Mouse (Mus musculus) liver, embryonic 16.5 days (tissue): ENCODE measurements at regions not wholly inside any gene's neighbourhood (a gene's known extent, or its start where the extent isn't known, plus 50 kb on each side); places are given as distances from the start of the nearest gene placed in this dataset.

ENCODE experiments used
- ATAC-seq: fragments of 200-750 bp; cut with Nextera tagmentation; 2 replicates; pipeline ENCODE4 v1.8.0; 2017; ENCODE audit warnings: low read depth, mild to moderate bottlenecking, moderate number of reproducible peaks, moderate library complexity
- H3K27ac ChIP-seq: fragments of 300-500 bp; sonication (generic); 2 replicates; pipeline ENCODE4 v1.5.1; 2014; ENCODE audit warnings: mild to moderate bottlenecking, low read length
- H3K27me3 ChIP-seq: fragments of 300-500 bp; sonication (generic); 2 replicates; pipeline ENCODE4 v1.6.1; 2014; ENCODE audit warnings: low read depth, low read length, mixed read lengths; ENCODE audit not compliant: control insufficient read depth, insufficient read depth
- H3K36me3 ChIP-seq: fragments of 300-500 bp; sonication (generic); 2 replicates; pipeline ENCODE4 v1.6.1; 2014; ENCODE audit warnings: mild to moderate bottlenecking; ENCODE audit not compliant: control insufficient read depth, insufficient read depth
- H3K4me1 ChIP-seq: fragments of 300-500 bp; sonication (generic); 2 replicates; pipeline ENCODE4 v1.6.1; 2014; ENCODE audit warnings: low read depth, low read length, mixed read lengths; ENCODE audit not compliant: control insufficient read depth
- H3K4me2 ChIP-seq: fragments of 300-500 bp; sonication (generic); 2 replicates; pipeline ENCODE4 v1.6.1; 2014; ENCODE audit warnings: low read depth, low read length, mixed read lengths
- H3K4me3 ChIP-seq: fragments of 300-500 bp; sonication (generic); 2 replicates; pipeline ENCODE4 v1.5.1; 2014; ENCODE audit warnings: low read depth, mild to moderate bottlenecking, low read length
- H3K9ac ChIP-seq: fragments of 300-500 bp; sonication (generic); 2 replicates; pipeline ENCODE4 v1.6.1; 2014; ENCODE audit warnings: low read depth, low read length
- H3K9me3 ChIP-seq: fragments of 300-500 bp; sonication (generic); replicated peaks from 2 replicates; pipeline ENCODE4 v1.6.1; 2016; ENCODE audit warnings: low read length; ENCODE audit not compliant: control insufficient read depth
- WGBS: fragments of 180-500 bp; shearing (Covaris S2); extraction: QIAGEN DNeasy Blood & Tissue Kit; methylation state at CpG from one replicate; pipeline ENCODE4 v1.1.7; 2014; ENCODE audit not compliant: insufficient replicate concordance; 5-methylcytosine and 5-hydroxymethylcytosine counted together

GRCm38 (mm10) chr12:12765055-12765454 lies 176.7 kb downstream of the Mycn start:
- H3K9me3 ChIP-seq = no peaks in the 10 kb centered on the region
- H3K4me2 ChIP-seq = no peak overlapping the region
- no peak overlapping the region for H3K4me3 ChIP-seq
- H3K27ac ChIP-seq = no peak overlapping the region
- ATAC-seq = no peak
- H3K4me1 ChIP-seq = no peaks in the 10 kb centered on the region
- no peaks in the 10 kb centered on the region for H3K27me3 ChIP-seq
- 51% methylated on average over 8 of the region's 8 CpGs for WGBS
- no peak overlapping the region for H3K9ac ChIP-seq
- no peaks in the 10 kb centered on the region for H3K36me3 ChIP-seq

GRCm38 (mm10) chr12:12764586-12764985 lies 177.1 kb downstream of the Mycn start:
- no peak for ATAC-seq
- H3K27me3 ChIP-seq = no peaks in the 10 kb centered on the region
- H3K4me2 ChIP-seq = no peak overlapping the region
- H3K36me3 ChIP-seq = no peaks in the 10 kb centered on the region
- H3K27ac ChIP-seq = no peak overlapping the region
- H3K4me3 ChIP-seq = no peak overlapping the region
- H3K4me1 ChIP-seq = no peaks in the 10 kb centered on the region
- 65% methylated on average over 4 of the region's 4 CpGs for WGBS
- H3K9me3 ChIP-seq = no peaks in the 10 kb centered on the region
- H3K9ac ChIP-seq = no peak overlapping the region

- no peaks in the 10 kb centered on the region for H3K36me3 ChIP-seq
- no peak overlapping the region for H3K9ac ChIP-seq
- no peak overlapping the region for H3K4me2 ChIP-seq
- no peak overlapping the region for H3K27ac ChIP-seq
- no peaks in the 10 kb centered on the region for H3K9me3 ChIP-seq
- WGBS = 74% methylated on average over 2 of the region's 2 CpGs
- H3K27me3 ChIP-seq = no peaks in the 10 kb centered on the region
- no peak overlapping the region for H3K4me3 ChIP-seq
- no peak for ATAC-seq
- H3K4me1 ChIP-seq = no peaks in the 10 kb centered on the region
Observed at GRCm38 (mm10) chr12:12756301-12756948, 185.3 kb downstream of the Mycn start.

- H3K9ac ChIP-seq = no peak overlapping the region
- ATAC-seq = no peak
- H3K4me1 ChIP-seq = no peaks in the 10 kb centered on the region
- no peaks in the 10 kb centered on the region for H3K36me3 ChIP-seq
- H3K9me3 ChIP-seq = no peaks in the 10 kb centered on the region
- no peaks in the 10 kb centered on the region for H3K27me3 ChIP-seq
- 62% methylated on average over 9 of the region's 9 CpGs for WGBS
- no peak overlapping the region for H3K4me2 ChIP-seq
- H3K4me3 ChIP-seq = no peak overlapping the region
- no peak overlapping the region for H3K27ac ChIP-seq
Observed at GRCm38 (mm10) chr12:12753849-12754248, 187.9 kb downstream of the Mycn start.

- WGBS = 68% methylated on average over 10 of the region's 10 CpGs
- Histone ChIP-seq H3K27ac (no peak overlapping the region), H3K36me3 (no peaks in the 10 kb centered on the region), H3K9me3 (no peaks in the 10 kb centered on the region), H3K27me3 (no peaks in the 10 kb centered on the region), H3K4me3 (no peak overlapping the region), H3K4me2 (no peak overlapping the region), H3K4me1 (no peaks in the 10 kb centered on the region), H3K9ac (no peak overlapping the region)
- ATAC-seq = no peak
Observed at GRCm38 (mm10) chr12:12751670-12752426, 189.9 kb downstream of the Mycn start.

GRCm38 (mm10) chr12:12749690-12750089 lies 192.0 kb downstream of the Mycn start:
- WGBS = 52% methylated on average over 3 of the region's 3 CpGs
- no peak overlapping the region for H3K27ac ChIP-seq
- no peak overlapping the region for H3K4me3 ChIP-seq
- no peak overlapping the region for H3K9ac ChIP-seq
- ATAC-seq = no peak
- H3K9me3 ChIP-seq = no peaks in the 10 kb centered on the region
- H3K27me3 ChIP-seq = no peaks in the 10 kb centered on the region
- H3K4me1 ChIP-seq = no peaks in the 10 kb centered on the region
- no peaks in the 10 kb centered on the region for H3K36me3 ChIP-seq
- H3K4me2 ChIP-seq = no peak overlapping the region

GRCm38 (mm10) chr12:12746852-12747454 lies 194.8 kb downstream of the Mycn start:
- Histone ChIP-seq H3K4me1 (no peaks in the 10 kb centered on the region), H3K27me3 (no peaks in the 10 kb centered on the region), H3K4me3 (no peak overlapping the region), H3K36me3 (no peaks in the 10 kb centered on the region), H3K4me2 (no peak overlapping the region), H3K27ac (no peak overlapping the region), H3K9me3 (no peaks in the 10 kb centered on the region), H3K9ac (no peak overlapping the region)
- WGBS = 46% methylated on average over 4 of the region's 4 CpGs
- no peak for ATAC-seq

- Histone ChIP-seq H3K36me3 (no peaks in the 10 kb centered on the region), H3K27me3 (no peaks in the 10 kb centered on the region), H3K4me1 (no peaks in the 10 kb centered on the region), H3K9ac (no peak overlapping the region), H3K27ac (no peak overlapping the region), H3K4me2 (no peak overlapping the region), H3K9me3 (no peaks in the 10 kb centered on the region), H3K4me3 (no peak overlapping the region)
- ATAC-seq = no peak
- WGBS = 14% methylated on average over 2 of the region's 2 CpGs
Observed at GRCm38 (mm10) chr12:12744492-12744891, 197.2 kb downstream of the Mycn start.
